Mouse (Mus musculus) liver, embryonic 14.5 days (tissue): Measurements from ENCODE around the gene Ppp1r21. TPM values are rescaled to one million over a fixed set of nuclear protein-coding genes. Genes with fewer than 3 reads are reported as not detected.

Source experiments
- ATAC-seq: fragments of 200-750 bp; cut with Nextera tagmentation; 2 replicates; pipeline ENCODE4 v1.8.0; 2017; ENCODE audit warnings: moderate number of reproducible peaks, mild to moderate bottlenecking, moderate library complexity; ENCODE audit not compliant: insufficient read depth
- DNase-seq, 3 experiments: peaks; one replicate each; pipeline ENCODE4 v3.0.0-alpha.2; 2012 to 2013; ENCODE audit warnings: low read depth in 3 of 3, low spot score in 3 of 3
- H3K27ac ChIP-seq: fragments of 300-500 bp; sonication (generic); 2 replicates; pipeline ENCODE4 v1.5.1; 2014; ENCODE audit warnings: moderate library complexity, mild to moderate bottlenecking, control low read depth, inconsistent platforms
- H3K27me3 ChIP-seq: fragments of 300-500 bp; sonication (generic); 2 replicates; pipeline ENCODE4 v1.6.1; 2014; ENCODE audit warnings: mild to moderate bottlenecking, low read length, moderate library complexity; ENCODE audit not compliant: control insufficient read depth, insufficient read depth
- H3K36me3 ChIP-seq: fragments of 300-500 bp; sonication (generic); replicated peaks from 2 replicates; pipeline ENCODE4 v1.6.1; 2014; ENCODE audit warnings: low read depth; ENCODE audit not compliant: control insufficient read depth, insufficient read depth
- H3K4me1 ChIP-seq, 2 experiments: fragments of 200-500 bp in 1 of 2; fragments of 300-500 bp in 1 of 2; sonication (generic) in 1 of 2; replicated peaks; 2 replicates each; pipeline ENCODE4 v1.6.1; 2012 to 2014; ENCODE audit warnings: antibody characterized with exemption in 1 of 2, inconsistent platforms in 1 of 2, low read length in 1 of 2; ENCODE audit not compliant: control insufficient read depth in 2 of 2, insufficient read depth in 2 of 2
- H3K4me2 ChIP-seq: fragments of 300-500 bp; sonication (generic); 2 replicates; pipeline ENCODE4 v1.6.1; 2014; ENCODE audit warnings: low read depth, mild to moderate bottlenecking, control low read depth, moderate library complexity
- H3K4me3 ChIP-seq, 2 experiments: fragments of 200-500 bp in 1 of 2; fragments of 300-500 bp in 1 of 2; sonication (generic) in 1 of 2; 2 replicates each; pipeline ENCODE4 v1.5.1; 2012 to 2014; ENCODE audit warnings: low read depth in 2 of 2, low read length in 2 of 2, mild to moderate bottlenecking in 2 of 2, control low read depth in 1 of 2, inconsistent platforms in 1 of 2, moderate library complexity in 1 of 2; ENCODE audit not compliant: insufficient read depth in 1 of 2
- H3K9ac ChIP-seq: fragments of 300-500 bp; sonication (generic); replicated peaks from 2 replicates; pipeline ENCODE4 v1.6.1; 2014; ENCODE audit warnings: mild to moderate bottlenecking, control low read depth, moderate library complexity
- H3K9me3 ChIP-seq: fragments of 300-500 bp; sonication (generic); 2 replicates; pipeline ENCODE4 v1.6.1; 2016; ENCODE audit warnings: low read length, mixed read lengths; ENCODE audit not compliant: control insufficient read depth
- CTCF ChIP-seq: IDR thresholded peaks from 2 replicates; pipeline ENCODE4 v1.5.1; 2016; ENCODE audit warnings: antibody characterized with exemption, low read depth, control low read depth
- EP300 ChIP-seq: IDR thresholded peaks from 2 replicates; pipeline ENCODE4 v1.6.1; 2016; ENCODE audit warnings: antibody characterized with exemption, low read depth
- WGBS: fragments of 180-500 bp; shearing (Covaris S2); extraction: QIAGEN DNeasy Blood & Tissue Kit; methylation state at CpG from one replicate; pipeline ENCODE4 v1.1.7; 2014; ENCODE audit not compliant: insufficient replicate concordance; 5-methylcytosine and 5-hydroxymethylcytosine counted together
- polyA plus RNA-seq, 2 experiments: library from polyadenylated mRNA; depleted of rRNA in 1 of 2; stranded (reverse) in 1 of 2; unstranded in 1 of 2; fragments of >200 nt; fragmentation: Nextera tagmentation in 1 of 2; extraction: Ambion mirVana in 1 of 2; gene quantifications; 2 replicates each; pipeline versions ENCODE4 v1.2.1 to v1.2.3; 2012 to 2014

The Ppp1r21 gene
- polyA plus RNA-seq, 2 experiments: 8.8 to 11.2 TPM

- H3K9me3 ChIP-seq: no peaks in the 10 kb centered on the region
- no peak overlapping the region for H3K27ac ChIP-seq
- H3K27me3 ChIP-seq: no peaks in the 10 kb centered on the region
- H3K4me2 ChIP-seq: no peak overlapping the region
- WGBS: 83% methylated on average over 15 of the region's 15 CpGs
- no peak for DNase-seq
- no peaks in the 10 kb centered on the region for H3K4me1 ChIP-seq
- no peak for TF ChIP-seq CTCF
- no peak for TF ChIP-seq EP300
- H3K4me3 ChIP-seq: no peak overlapping the region
- ATAC-seq: no peak
- no peak overlapping the region for H3K9ac ChIP-seq
- no peaks in the 10 kb centered on the region for H3K36me3 ChIP-seq
Observed at GRCm38 (mm10) chr17:88505941-88506340, 24.0 kb upstream of the Ppp1r21 start.

GRCm38 (mm10) chr17:88507376-88507775 lies 22.5 kb upstream of the Ppp1r21 start:
- no peak for TF ChIP-seq EP300
- no peak for TF ChIP-seq CTCF
- Histone ChIP-seq H3K36me3 (no peaks in the 10 kb centered on the region), H3K4me3 (no peak overlapping the region), H3K27me3 (no peaks in the 10 kb centered on the region), H3K4me2 (no peak overlapping the region), H3K9me3 (no peaks in the 10 kb centered on the region), H3K9ac (no peak overlapping the region), H3K4me1 (no peaks in the 10 kb centered on the region), H3K27ac (no peak overlapping the region)
- ATAC-seq: no peak
- 63% methylated on average over 10 of the region's 10 CpGs for WGBS
- DNase-seq: no peak

DNA sequence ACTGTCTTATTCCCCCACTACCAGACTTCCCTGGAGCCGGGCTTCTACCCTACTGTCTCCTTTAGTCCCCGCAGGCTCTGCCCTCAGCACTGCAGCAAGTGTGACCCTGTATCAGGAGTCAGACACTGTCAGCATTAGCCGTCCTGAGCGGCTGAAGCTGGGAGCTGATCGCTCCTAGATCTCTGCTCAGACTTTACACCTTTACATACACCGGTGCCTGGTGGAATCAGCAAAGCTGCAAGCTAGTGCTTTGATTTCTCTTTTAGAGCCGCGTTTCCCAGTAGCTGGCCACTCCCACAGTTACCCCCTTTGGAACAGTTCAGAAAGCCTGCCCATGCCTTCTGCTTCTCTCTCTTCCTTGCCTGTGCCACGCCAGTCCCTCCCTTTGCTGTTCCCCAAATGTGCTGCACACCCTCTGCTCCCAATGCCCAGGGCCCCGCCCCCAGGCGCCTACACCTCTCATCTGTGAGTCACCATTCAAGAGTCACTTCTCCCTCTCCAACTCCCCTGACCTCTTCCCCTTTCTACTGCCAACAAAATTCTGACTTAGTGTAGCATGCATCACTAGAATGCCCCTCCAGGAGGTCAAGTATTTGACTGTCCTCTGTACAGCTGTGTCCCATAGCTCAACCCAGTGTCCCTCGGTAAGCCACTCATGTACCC lies 20.9 kb upstream of the Ppp1r21 start:
- DNase-seq: peak; percentile 24 to 48 (median 28)
- no peaks in the 10 kb centered on the region for H3K4me1 ChIP-seq
- no peak overlapping the region for H3K4me3 ChIP-seq
- no peaks in the 10 kb centered on the region for H3K9me3 ChIP-seq
- H3K27ac ChIP-seq: no peak overlapping the region
- H3K27me3 ChIP-seq: no peaks in the 10 kb centered on the region
- TF ChIP-seq EP300 (no peak), CTCF (no peak)
- peak; percentile 42; the same call in 1 of the 2 replicates for ATAC-seq
- H3K9ac ChIP-seq: no peak overlapping the region
- WGBS: 17% methylated on average over 12 of the region's 12 CpGs
- peak overlapping the region; percentile 3; the same call in 1 of the 2 replicates for H3K4me2 ChIP-seq
- H3K36me3 ChIP-seq: no peaks in the 10 kb centered on the region

GRCm38 (mm10) chr17:88509999-88510398 lies 19.9 kb upstream of the Ppp1r21 start:
- Histone ChIP-seq H3K36me3 (no peaks in the 10 kb centered on the region), H3K27ac (no peak overlapping the region), H3K4me2 (no peak overlapping the region), H3K4me3 (no peak overlapping the region), H3K27me3 (no peaks in the 10 kb centered on the region), H3K9ac (no peak overlapping the region), H3K9me3 (no peaks in the 10 kb centered on the region), H3K4me1 (no peaks in the 10 kb centered on the region)
- 57% methylated on average over 3 of the region's 3 CpGs for WGBS
- no peak for DNase-seq
- no peak for ATAC-seq
- TF ChIP-seq CTCF (no peak), EP300 (no peak)

DNA sequence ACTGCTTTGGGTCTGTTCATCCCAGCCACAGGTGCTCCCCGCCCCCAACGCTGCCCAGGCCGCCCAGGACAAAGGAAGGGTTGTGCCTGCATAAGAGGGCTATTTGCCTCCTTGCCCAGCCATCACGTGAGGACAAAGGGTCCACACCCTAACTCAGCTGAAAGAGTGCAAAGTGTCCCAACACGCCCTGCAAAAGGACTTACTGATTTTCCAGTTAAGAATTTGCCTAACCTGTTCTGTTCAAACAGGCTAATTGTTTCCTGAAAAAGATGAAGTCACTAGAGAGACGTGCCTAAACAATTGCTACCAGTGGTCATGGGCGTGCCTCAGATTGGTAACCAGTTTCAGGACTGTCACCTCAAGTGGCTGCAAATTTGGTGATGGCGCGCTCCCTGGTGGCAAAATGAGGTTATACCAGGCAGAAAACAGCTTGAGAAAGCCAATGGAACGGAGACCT lies 18.8 kb upstream of the Ppp1r21 start:
- no peaks in the 10 kb centered on the region for H3K36me3 ChIP-seq
- no peaks in the 10 kb centered on the region for H3K4me1 ChIP-seq
- H3K4me3 ChIP-seq: no peak overlapping the region
- H3K9ac ChIP-seq: no peak overlapping the region
- ATAC-seq (peak; percentile 29; the same call in 1 of the 2 replicates), DNase-seq (peak; percentile 57 to 73 (median 64))
- WGBS: 17% methylated on average over 10 of the region's 10 CpGs
- H3K27ac ChIP-seq: no peak overlapping the region
- no peaks in the 10 kb centered on the region for H3K27me3 ChIP-seq
- H3K4me2 ChIP-seq: no peak overlapping the region
- TF ChIP-seq CTCF (peak; percentile 92), EP300 (no peak)
- no peaks in the 10 kb centered on the region for H3K9me3 ChIP-seq
